Mouse (Mus musculus): ENCODE data around the gene Mtrf1.
A peak's percentile ranks its signal among the peaks of the same experiment; 100 is the strongest.
"Not testable (repeated sequence)": the region's sequence is repeated elsewhere in the genome, so short reads cannot be mapped to it uniquely, and the experiment has no call there.

The Mtrf1 gene

DNA sequence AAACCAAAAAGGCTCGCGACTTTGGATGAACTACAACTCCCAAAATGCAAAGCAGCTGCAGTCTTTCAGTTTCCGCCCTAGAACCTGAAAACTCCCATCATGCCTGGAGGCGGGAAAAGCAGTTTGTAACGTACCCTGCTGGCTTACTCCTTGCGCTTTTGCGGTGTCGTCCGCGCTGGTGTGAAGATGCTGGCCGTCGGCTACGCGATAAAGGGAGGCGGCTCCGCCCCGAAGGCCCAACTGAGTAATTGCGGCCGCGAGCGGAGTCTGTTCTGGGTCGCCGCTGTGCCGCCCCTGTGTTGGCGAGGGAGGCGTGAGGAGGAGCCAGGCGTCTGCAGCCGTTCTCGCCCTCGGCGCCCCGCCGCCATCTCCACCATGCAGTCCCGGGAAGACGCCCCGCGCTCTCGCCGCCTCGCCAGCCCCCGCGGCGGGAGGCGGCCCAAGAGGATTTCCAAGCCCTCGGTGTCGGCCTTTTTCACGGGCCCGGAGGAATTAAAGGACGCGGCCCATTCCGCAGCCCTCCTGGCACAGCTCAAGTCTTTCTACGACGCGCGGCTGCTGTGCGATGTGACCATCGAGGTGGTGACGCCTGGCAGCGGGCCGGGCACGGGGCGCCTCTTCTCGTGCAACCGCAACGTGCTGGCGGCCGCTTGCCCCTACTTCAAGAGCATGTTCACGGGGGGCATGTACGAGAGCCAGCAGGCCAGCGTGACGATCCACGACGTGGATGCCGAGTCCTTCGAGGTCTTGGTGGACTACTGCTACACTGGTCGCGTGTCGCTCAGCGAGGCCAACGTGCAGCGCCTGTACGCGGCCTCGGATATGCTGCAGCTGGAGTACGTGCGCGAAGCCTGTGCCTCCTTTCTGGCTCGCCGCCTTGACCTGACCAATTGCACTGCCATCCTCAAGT, 54.4 kb downstream of the Mtrf1 start, which contains the start of gene Kbtbd6:
TSS of gene Kbtbd6 (plus strand) at position 155 of the 910 bp plus-strand sequence.
- DNase-seq, result peak; percentile 68

GRCm38 (mm10) chr14:79452591-79452934, 55.0 kb downstream of the Mtrf1 start:
- DNase-seq, result not testable (repeated sequence)

DNA sequence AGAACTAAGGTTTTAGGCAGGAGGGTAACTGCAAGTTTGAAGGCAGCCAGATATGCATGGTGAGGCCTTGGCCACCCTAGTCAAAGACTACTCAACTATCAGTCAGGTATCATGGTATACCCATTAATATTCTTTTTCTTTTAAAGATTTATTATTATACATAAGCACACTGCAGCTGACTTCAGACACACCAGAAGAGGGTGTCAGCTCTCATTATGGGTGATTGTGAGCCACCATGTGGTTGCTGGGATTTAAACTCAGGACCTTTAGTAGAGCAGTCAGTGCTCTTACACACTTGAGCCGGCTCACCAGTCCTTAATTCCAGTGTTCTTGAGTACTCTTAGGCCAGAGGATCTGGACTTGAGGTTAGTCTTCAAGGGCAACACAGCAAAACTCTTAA, 62.8 kb downstream of the Mtrf1 start:
- no peak for DNase-seq

DNA sequence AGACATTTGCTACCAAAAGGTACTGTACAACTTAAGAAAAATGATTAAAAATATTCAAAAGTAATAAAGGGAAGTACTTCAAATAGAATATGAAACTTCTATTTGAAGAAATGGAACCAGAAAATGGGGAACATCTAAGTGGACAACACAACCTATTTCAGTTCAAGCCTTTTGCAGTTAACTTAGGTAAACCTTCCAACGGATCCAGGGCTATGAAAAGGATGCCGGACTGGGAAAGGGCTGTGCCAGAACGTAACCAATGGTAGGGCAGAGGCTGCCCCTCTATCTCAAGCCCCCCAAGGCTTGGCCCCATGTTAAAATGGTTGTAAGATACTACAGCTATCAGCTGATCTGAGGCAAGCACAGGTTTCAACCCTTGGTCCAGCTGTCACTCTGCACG, 63.4 kb downstream of the Mtrf1 start:
- DNase-seq, result no peak

- DNase-seq, result no peak
Measured at GRCm38 (mm10) chr14:79465623-79466022, 68.1 kb downstream of the Mtrf1 start.

DNA sequence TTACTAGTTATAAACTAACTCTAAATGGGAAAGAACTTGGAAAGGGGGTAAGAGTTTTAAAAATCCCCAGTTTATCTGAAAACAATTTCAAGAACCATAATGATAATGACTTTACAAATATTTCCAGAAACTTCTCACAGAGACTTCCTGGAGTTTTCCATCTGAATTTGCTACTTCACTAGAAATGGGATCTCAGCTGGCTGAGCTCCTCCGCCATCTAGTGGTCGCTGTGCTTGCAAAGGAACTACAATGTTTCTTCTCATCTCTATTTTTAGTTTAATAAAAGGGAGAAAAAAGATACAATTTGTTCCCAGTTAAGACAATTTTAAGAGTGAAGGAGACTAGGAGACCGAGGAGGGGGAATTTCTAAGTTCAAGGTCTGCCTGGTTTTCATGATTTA, 70.0 kb downstream of the Mtrf1 start:
- no peak for DNase-seq

All from cerebellum, adult 11-12 months (tissue).